Mouse (Mus musculus) splenic B cell, adult 2 months (primary cell): ENCODE measurements at regions not wholly inside any gene's neighbourhood (a gene's known extent, or its start where the extent isn't known, plus 50 kb on each side); places are given as distances from the start of the nearest gene placed in this dataset.
A peak's percentile ranks its signal among the peaks of the same experiment; 100 is the strongest.

Experiments used
- DNase-seq: peaks from one replicate; pipeline ENCODE4 v3.0.0-alpha.2; 2011; ENCODE audit warnings: low read depth, low spot score
- H3K27me3 ChIP-seq: 2 replicates; pipeline ENCODE4 v1.6.1; 2012; ENCODE audit warnings: mild to moderate bottlenecking, low read length, moderate library complexity, mixed read lengths; ENCODE audit not compliant: control insufficient read depth, poor library complexity, insufficient read depth, severe bottlenecking
- H3K36me3 ChIP-seq: 2 replicates; pipeline ENCODE4 v1.6.1; 2012; ENCODE audit warnings: mild to moderate bottlenecking, low read length, moderate library complexity, mixed read lengths; ENCODE audit not compliant: control insufficient read depth, poor library complexity, insufficient read depth, severe bottlenecking

GRCm38 (mm10) chr12:105942136-105943076 is 67.6 kb upstream of the Vrk1 start:
- Histone ChIP-seq H3K36me3 (no peaks in the 10 kb centered on the region), H3K27me3 (no peaks in the 10 kb centered on the region)
- DNase-seq: no peak

- Histone ChIP-seq H3K36me3 (no peaks in the 10 kb centered on the region), H3K27me3 (no peaks in the 10 kb centered on the region)
- DNase-seq: no peak
Observed at GRCm38 (mm10) chr12:105943077-105943433, 67.0 kb upstream of the Vrk1 start.

GRCm38 (mm10) chr12:105947332-105947731 is 62.7 kb upstream of the Vrk1 start:
- Histone ChIP-seq H3K36me3 (no peaks in the 10 kb centered on the region), H3K27me3 (no peaks in the 10 kb centered on the region)
- DNase-seq: peak; percentile 12

- H3K36me3 ChIP-seq: no peaks in the 10 kb centered on the region
- DNase-seq: no peak
Observed at GRCm38 (mm10) chr12:105948322-105948721, 61.7 kb upstream of the Vrk1 start.

GRCm38 (mm10) chr12:105955764-105956290 is 54.2 kb upstream of the Vrk1 start:
- DNase-seq: no peak
- H3K27me3 ChIP-seq: no peaks in the 10 kb centered on the region

More at GRCm38 (mm10) chr12:105948322-105948721, 61.7 kb upstream of the Vrk1 start:
- H3K27me3 ChIP-seq: no peaks in the 10 kb centered on the region

GRCm38 (mm10) chr12:105959756-105960155 is 50.3 kb upstream of the Vrk1 start:
- Histone ChIP-seq H3K36me3 (no peaks in the 10 kb centered on the region), H3K27me3 (no peaks in the 10 kb centered on the region)
- no peak for DNase-seq

More at GRCm38 (mm10) chr12:105955764-105956290, 54.2 kb upstream of the Vrk1 start:
- H3K36me3 ChIP-seq: no peaks in the 10 kb centered on the region
